Mouse (Mus musculus): ENCODE measurements around the gene Gon4l. TPM values are rescaled to one million over a fixed set of nuclear protein-coding genes. Genes with fewer than 3 reads are reported as not detected.
A peak's percentile ranks its signal among the peaks of the same experiment; 100 is the strongest.
"Not testable (repeated sequence)": the region's sequence is repeated elsewhere in the genome, so short reads cannot be mapped to it uniquely, and the experiment has no call there.

The Gon4l gene
- 35.2 and 40.3 TPM in 2 replicates for total RNA-seq (2021)
- long read RNA-seq, partial matches to known transcripts, result 7 of 24 reads
- long read RNA-seq, other reads (novel, unspliced or antisense), result 17 of 24 reads

DNA sequence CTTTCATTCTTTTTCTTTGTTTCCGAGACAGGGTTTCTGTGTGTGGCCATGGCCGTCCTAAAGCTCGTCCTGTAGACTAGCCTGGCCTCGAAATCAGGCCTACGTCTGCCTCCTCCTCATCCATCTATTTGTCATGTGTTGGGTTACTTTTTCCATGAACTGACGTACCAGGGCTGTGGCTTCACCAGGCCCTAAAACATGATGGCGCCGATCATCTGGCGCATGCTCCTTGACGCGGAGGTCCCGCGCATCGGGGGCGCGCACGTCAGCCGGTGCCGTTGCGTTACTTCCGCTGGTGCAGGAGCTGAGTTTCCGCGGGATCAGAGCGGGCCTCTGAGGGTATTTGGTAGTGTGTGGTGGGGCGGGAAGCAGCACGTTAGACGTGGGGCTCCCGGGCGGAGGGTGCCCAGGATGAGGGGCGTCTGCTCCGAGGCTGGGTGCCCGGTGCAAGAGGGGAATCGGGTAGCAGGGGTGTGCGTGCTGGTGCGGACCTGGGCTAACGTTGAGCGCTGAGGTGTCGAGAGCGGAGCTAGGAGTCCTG, at the start of gene Gon4l:
TSS of gene Gon4l (plus strand) at position 281 of the 541 bp plus-strand sequence.
- DNase-seq, result not testable (repeated sequence)

DNA sequence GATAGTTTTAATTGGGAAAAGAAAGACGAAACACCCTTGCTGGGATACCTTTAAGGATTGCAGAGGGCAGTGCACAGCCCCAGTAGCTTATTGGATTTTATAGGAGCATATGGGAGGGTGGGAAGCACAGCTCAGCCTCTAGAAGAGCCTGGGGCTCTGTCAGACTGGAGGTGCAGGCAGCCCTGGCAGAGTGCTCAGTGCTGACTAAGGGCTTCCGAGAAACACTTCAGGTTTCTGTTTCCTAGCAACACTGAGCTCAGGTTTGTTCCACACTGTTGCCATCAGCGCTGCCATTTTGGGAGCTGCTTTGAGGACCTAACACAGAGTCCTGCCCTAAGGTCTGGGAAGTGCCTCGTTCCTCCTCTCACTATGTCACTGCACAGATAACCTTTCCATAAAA, 48.7 kb upstream of the Gon4l start:
- not testable (repeated sequence) for DNase-seq

DNA sequence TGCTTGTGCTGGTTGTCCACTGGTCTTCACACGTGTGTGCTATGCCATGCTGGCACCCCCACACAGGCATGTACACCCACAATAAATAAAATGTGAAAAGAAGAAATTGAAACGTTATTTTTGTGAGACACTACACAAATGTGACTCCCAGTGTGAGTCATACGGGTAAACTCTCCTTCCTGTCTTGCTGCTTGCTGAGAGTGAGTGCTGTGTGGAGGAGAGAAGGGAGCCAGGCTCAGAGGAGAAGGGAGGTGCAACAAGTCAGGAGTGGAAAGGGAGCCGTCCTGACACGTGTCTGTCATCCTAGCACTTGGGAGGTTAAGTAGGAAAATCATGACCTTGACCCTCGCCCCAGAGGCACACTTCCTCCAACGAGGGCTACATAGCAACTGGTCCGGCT, 48.2 kb upstream of the Gon4l start:
- not testable (repeated sequence) for DNase-seq

DNA sequence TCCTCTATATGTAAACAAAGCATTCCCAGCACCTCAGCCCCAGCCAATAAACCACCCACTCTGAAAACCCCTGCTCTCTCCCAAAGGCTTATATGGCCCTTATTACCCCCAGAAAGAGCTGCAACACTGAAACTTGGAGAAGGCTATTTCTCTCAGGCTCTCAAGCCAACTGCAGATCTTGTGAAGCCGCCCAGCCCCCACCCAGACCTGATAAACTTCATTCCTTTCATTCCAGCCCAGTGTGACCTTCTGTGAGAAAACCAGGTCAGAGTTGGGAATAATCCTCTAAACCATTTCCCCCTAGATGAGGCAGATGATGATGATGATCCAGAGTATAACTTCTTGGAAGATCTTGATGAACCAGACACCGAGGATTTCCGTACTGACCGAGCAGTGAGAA, 47.0 kb upstream of the Gon4l start:
- not testable (repeated sequence) for DNase-seq

DNA sequence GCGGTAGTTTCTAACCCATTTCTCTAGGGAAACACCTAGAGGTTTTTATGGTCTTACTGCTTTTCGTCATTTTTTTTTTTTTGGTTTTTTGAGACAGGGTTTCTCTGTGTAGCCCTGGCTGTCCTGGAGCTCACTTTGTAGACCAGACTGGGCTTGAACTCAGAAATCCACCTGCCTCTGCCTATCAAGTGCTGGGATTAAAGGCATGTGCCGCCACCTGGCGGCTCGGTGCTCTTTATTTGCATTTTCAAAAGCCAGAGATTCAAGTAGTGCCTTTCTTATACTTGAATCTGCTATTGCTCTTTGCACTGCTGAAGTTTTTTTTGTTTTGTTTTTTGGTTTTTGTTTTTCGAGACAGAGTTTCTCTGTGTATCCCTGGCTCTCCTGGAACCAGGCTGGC, 37.5 kb upstream of the Gon4l start:
- not testable (repeated sequence) for DNase-seq

DNA sequence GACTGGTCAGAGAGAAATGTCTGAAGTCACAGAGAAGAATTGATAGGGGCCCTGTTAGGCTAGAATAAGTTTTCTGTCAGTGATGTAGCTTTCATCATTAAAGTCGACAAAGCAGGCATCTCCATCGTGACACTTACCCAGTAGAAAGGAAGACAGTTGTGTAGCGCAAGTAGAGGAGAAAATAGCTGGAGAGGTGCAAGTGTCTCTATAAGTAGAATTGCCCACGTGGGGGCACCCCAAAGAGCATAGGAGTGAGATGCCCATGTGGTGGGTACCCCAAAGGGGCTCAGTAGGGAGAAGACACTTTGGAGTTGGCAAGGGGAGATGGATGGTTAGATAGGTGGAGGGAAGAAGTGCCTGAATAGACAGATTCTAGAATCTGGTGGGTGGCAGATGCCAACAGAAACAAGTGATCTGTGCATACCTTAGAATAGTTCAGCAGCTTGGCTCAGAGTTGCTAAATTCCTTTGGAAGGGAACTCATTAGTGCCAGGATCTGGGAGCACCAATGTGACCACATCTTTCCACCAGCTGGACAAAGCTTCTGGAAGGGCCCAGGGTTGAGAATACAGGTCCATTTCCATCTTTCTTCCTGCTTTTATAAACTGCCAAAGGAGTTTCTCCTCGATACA, 31.0 kb upstream of the Gon4l start:
- DNase-seq, result no peak

DNA sequence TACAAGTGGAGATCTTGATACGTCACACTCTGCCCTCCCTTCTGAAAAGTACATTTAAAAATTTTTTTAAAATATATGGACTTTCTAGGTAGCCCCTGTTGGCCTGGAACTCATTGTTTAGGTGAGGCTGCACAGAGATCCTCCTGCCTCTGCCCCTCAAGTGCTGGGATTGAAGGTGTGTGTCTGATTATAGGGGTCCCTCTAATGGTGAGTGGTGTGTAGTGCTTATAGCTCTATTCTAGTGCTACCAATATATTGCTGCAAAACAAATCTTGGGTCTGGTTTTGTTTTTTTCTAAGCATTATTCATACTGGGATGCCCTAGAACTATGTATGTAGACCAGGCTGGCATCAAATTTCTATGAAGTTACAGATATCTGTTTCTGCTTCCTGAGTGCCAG, 9.3 kb upstream of the Gon4l start:
- no peak for DNase-seq

DNA sequence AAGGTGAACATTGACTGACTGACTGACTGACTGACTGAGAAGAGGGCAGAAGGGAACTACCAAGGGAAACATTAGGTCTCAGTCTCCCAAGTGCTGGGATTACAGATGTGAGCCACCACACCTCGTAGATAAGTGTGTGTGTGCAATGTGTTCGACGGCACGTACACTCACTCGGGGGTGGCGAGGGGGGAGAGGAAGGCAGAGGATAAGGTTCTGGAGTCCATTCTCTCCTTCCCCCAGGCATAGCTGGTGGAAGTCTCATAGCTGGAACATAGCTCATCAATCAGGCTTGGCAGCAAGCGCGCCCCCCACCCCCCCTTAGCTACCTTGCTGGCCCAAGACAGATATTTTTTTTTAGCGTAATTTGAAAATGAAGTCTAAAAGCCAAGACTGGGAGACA, 7.8 kb upstream of the Gon4l start:
- DNase-seq, result no peak

DNA sequence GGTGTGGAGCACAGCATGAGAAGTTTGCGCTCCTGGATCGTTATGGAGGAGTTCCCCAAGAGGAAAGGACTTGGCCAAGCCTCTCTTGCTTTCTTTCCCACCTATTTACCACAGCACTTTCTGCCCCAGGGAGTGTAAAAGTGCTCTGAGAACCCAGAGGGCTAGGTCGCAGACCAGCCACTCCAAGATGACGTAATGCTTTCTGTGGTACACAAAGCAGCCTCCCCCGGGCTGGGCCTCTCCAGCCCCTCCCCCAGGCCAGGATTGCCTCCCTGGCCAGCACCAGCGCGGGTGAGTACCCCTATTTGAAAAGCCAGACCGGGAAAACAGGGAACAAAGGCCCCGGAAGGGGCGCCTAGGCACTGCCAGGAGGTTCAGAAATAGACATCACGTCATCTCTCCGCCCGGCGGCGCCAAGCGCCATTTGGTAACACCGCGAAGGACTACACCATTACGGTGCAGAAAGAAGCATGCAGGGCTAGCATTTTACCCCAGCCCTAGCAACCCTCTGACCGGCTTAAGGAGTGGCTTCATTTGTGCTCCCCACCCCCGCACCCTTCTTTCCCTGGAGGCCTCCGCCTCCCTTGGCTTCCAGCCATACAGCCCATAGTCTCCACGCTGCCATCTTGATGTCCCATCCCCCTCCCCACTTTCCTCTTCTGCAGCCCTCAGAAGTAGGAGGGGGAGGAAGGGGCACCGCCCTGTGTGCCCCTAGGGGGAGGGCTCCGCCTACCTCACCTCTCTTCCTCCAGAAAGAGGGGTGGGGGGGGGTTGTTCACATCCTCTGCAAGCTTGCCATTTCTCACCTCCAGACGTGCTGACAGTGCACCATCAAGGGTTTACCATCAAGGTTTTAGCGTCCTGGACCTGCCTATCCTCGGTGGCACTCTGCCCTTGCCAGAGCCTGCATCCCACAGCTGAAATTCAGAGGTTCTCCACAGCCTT, 3.6 kb upstream of the Gon4l start:
- DNase-seq, result peak; percentile 50

DNA sequence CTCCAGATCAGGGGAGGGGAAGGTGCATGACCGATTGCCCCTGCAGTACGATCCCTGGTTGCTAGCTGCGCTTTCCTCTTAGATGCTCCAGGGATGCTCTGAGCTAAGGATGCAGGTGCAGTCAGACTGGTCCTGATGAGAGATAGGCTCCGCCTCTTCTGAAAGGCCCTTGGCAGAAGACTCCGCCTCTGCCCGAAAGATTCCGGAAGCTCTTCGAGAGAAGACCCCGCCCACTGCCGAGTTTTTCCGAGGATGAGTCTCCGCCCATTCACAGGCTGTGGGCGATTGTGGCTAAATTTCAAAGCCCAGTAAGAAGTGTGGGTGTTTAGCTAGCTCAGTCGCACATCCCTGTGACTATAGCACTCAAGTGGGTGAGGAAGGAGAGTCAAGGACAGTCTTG, 2.6 kb upstream of the Gon4l start:
- peak; percentile 8 for DNase-seq

DNA sequence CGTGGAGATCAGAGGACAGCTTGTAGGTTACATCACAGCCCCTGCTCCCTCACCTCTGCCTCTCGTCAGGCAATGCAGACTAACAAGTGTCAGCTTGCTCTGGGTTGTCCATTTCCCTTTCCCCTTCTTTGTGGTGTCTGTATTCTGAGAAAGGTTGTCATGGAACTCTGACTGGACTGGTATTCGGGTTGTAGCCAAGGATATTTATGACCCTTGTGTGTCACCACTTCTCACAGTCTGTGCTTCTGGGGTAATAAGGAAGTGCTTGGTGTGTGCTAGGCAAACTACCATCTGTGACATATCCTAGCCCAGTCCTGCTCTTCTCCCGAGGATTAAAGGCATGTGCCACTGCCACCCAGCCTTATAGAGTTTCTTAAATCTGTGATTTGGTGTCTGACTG, 14.1 kb downstream of the Gon4l start:
- DNase-seq, result no peak

DNA sequence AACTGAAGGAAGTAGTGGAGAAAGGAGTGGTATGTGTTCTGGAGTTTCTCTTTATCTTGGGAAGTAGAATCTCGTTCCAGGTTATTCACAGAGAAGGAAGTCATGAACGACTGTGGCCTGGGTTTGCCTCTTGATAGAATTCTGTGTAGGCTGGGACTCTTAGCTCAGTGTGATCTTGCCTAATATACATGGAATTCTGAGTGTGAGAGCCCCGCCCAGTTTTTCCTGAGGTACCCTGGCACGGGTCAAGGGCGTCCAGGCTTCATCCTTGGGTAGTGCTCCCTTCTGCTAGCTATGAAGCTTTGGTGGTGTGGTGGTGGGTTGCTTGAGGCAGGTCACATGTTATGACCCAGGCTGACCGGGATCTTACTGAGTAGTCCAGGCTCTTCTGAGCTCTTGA, 20.8 kb downstream of the Gon4l start:
- no peak for DNase-seq

DNA sequence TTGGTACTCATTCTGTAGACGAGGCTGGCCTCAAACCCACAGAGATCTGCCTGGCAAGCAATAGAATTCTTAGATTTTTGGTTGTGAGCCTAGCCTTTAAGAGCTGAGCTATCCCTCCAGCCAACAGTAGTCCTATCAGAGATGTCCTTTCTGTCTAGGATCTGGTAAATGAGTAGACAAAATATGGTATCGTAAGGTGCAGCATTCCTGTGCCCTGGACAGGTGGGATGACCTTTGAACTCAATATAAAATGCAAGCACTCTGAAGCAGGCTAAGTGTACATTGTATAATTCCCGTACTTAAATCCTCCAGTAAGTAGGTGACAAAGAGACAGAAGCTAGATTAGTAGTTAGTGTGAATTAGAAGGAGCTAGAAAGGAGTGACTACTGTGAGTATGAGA, 27.1 kb downstream of the Gon4l start:
- DNase-seq, result no peak

DNA sequence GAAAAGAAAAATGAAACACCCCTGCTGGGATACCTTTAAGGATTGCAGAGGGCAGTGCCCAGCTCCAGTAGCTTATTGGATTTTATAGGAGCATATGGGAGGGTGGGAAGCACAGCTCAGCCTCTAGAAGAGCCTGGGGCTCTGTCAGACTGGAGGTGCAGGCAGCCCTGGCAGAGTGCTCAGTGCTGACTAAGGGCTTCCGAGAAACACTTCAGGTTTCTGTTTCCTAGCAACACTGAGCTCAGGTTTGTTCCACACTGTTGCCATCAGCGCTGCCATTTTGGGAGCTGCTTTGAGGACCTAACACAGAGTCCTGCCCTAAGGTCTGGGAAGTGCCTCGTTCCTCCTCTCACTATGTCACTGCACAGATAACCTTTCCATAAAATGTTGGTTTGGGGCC, 31.7 kb downstream of the Gon4l start:
- DNase-seq, result not testable (repeated sequence)

DNA sequence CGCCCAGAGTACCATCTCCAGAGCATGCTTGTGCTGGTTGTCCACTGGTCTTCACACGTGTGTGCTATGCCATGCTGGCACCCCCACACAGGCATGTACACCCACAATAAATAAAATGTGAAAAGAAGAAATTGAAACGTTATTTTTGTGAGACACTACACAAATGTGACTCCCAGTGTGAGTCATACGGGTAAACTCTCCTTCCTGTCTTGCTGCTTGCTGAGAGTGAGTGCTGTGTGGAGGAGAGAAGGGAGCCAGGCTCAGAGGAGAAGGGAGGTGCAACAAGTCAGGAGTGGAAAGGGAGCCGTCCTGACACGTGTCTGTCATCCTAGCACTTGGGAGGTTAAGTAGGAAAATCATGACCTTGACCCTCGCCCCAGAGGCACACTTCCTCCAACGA, 32.1 kb downstream of the Gon4l start:
- not testable (repeated sequence) for DNase-seq

DNA sequence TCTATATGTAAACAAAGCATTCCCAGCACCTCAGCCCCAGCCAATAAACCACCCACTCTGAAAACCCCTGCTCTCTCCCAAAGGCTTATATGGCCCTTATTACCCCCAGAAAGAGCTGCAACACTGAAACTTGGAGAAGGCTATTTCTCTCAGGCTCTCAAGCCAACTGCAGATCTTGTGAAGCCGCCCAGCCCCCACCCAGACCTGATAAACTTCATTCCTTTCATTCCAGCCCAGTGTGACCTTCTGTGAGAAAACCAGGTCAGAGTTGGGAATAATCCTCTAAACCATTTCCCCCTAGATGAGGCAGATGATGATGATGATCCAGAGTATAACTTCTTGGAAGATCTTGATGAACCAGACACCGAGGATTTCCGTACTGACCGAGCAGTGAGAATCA, 33.4 kb downstream of the Gon4l start:
- not testable (repeated sequence) for DNase-seq

DNA sequence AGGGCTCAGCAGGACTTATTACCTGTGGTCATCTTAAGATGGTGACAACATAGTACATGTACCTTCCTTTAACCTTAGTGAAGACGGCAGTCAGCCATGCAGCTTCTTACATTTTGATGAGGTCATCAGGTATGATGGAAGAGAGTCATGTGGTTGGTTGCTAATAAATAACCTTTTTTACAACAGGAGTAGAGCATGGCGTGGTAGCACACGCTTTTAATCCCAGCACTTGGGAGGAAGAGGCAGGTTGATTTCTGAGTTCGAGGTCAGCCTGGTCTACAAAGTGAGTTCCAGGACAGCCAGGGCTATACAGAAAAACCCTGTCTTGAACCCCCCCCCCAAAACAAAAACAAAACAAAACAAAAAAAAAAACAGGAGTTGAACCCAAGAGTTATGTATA, 47.5 kb downstream of the Gon4l start:
- not testable (repeated sequence) for DNase-seq

DNA sequence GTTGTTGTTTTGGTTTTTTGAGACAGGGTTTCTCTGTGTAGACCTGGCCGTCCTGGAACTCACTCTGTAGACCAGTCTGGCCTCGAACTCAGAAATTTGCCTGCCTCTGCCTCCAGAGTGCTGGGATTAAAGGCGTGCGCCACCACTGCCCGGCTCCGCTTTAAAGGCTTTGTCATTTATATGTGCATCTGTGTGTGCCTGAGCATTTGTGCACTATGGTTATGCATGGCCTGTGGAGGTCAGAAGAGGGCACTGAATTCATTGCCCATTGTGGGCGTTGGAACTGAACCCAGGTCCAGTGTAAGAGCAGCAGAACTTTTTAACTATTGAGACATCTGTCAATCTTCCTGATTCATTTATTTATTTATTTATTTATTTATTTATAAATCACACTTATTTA, 58.0 kb downstream of the Gon4l start:
- not testable (repeated sequence) for DNase-seq

DNA sequence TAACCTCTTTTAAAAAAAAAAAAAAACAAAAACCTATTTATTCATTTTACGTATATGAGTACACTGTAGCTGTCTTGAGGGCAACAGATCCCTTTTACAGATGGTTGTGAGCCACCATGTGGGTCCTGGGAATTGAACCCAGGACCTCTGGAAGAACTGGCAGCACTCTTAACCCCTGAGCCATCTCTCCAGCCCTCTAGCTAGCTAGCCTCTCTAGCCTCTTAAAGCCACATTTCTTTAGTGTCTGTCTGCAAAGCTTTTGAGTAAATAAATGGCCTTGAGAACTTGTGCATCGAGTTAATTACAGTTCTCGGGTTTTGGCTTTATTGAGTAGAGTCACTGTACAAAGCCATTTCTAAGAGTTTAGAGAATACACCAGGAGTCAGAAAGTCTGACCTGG, 69.8 kb downstream of the Gon4l start:
- no peak for DNase-seq

DNA sequence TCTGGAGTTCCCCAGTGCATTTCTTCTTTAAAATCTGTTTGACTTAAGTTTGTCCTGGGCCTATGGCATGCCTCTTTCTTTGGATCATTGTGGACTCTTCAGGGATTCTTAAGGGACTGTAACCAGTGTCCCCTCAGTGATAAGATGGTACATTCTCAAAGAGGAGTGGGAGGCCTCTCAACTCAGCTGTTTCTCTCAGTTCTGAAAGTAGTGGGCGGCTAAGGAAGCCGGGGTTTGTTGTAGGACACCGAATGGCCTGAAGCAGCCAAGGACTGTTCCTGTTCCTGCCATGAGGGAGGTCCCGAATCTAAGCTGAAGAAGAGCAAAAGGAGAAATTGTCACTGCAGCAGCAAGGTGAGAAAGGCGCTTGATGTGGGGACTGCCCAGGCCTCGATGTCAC, 70.2 kb downstream of the Gon4l start:
- DNase-seq, result no peak

DNA sequence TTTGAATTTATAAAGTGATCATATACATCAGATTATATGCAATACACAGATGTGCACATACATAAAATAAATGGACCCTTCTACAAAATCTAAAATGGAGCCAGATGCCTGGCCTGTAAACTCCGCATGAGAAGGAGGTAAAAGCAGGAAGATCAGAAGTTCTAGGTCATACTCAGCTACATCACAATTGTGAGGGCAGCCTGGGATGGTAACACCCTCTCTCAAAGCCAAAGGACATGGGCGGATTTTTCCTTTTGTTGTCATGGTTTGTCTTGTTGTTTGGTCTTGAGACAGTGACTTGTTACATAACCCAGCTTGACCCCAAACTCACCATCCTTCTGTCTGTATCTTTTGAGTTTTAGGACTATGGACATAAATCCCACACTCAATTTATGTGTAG, 70.7 kb downstream of the Gon4l start:
- no peak for DNase-seq

DNA sequence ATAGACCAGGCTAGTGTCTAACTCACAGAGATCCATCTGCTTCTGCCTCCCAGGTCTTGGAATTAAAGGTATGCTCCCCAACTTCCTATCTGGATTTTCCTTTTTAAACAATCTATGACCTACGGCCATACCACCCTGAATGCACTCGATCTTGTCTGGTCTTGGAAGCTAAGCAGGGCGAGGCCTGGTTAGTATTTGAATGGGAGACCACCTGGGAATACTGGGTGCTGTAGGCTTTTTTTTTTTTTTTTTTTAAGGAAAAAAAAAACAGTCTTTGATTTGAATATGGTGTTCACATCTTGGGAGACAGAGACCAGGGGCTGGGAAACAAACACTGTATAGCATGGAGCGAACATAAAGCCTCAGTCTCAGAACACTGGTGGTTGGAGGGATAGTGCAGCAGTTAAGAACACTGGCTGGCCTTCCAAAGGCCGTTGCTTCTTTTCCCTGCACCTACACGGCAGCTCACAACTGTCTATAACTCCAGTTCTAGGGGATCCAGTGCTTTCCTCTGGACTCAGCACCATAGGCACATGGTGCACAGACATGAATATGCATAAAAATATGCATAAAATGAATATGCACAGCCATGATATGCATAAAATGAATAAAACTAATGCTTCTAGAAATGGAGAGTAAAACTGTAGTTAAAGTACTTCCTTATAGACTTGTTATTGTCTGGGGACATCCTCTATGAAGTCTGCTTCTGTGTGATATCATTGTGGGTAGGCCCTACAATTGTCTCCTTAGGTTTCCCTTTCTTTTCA, 71.5 kb downstream of the Gon4l start:
- DNase-seq, result no peak

All from adrenal gland, postnatal 25 days (tissue).